Mouse (Mus musculus) MEL (cell line): ENCODE data around the gene Klf9. TPM values are rescaled to one million over a fixed set of nuclear protein-coding genes. Genes with fewer than 3 reads are reported as not detected.

Source experiments
- DNase-seq: peaks from one replicate; pipeline ENCODE4 v3.0.0; 2011; ENCODE audit warnings: low read depth, low spot score
- H3K27ac ChIP-seq: 2 replicates; pipeline ENCODE4 v1.5.1; 2012; ENCODE audit warnings: low read depth, mild to moderate bottlenecking, control low read depth, low read length, moderate library complexity; ENCODE audit not compliant: control insufficient read depth
- H3K27me3 ChIP-seq, 2 experiments: fragments of 150-350 bp in 1 of 2; sonication (generic) in 1 of 2; 2 replicates each; pipeline ENCODE4 v1.6.1; 2012; ENCODE audit warnings: low read length in 2 of 2, mild to moderate bottlenecking in 2 of 2, improper control_type of control experiment in 1 of 2, moderate library complexity in 1 of 2; ENCODE audit not compliant: insufficient read depth in 2 of 2, control insufficient read depth in 1 of 2
- H3K36me3 ChIP-seq, 2 experiments: 2 replicates each; pipeline ENCODE4 v1.6.1; 2012 to 2014; ENCODE audit warnings: low read length in 2 of 2, improper control_type of control experiment in 1 of 2, inconsistent platforms in 1 of 2, mild to moderate bottlenecking in 1 of 2; ENCODE audit not compliant: insufficient read depth in 2 of 2, control insufficient read depth in 1 of 2
- H3K4me1 ChIP-seq, 2 experiments: fragments of 150-350 bp in 1 of 2; sonication (generic) in 1 of 2; 2 replicates each; pipeline ENCODE4 v1.6.1; 2012; ENCODE audit warnings: low read length in 2 of 2, improper control_type of control experiment in 1 of 2, mild to moderate bottlenecking in 1 of 2; ENCODE audit not compliant: insufficient read depth in 2 of 2, control insufficient read depth in 1 of 2
- H3K4me3 ChIP-seq, 2 experiments: fragments of 150-350 bp in 1 of 2; sonication (generic) in 1 of 2; 2 replicates each; pipeline ENCODE4 v1.5.1; 2012; ENCODE audit warnings: low read depth in 2 of 2, low read length in 2 of 2, mild to moderate bottlenecking in 2 of 2, moderate library complexity in 2 of 2, control low read depth in 1 of 2, improper control_type of control experiment in 1 of 2; ENCODE audit not compliant: control insufficient read depth in 1 of 2, insufficient read depth in 1 of 2
- H3K79me2 ChIP-seq: 2 replicates; pipeline ENCODE4 v1.6.1; 2012; ENCODE audit warnings: mild to moderate bottlenecking, low read length, moderate library complexity; ENCODE audit not compliant: control insufficient read depth, poor library complexity, insufficient read depth
- H3K9ac ChIP-seq: 2 replicates; pipeline ENCODE4 v1.6.1; 2012; ENCODE audit warnings: low read depth, mild to moderate bottlenecking, control low read depth, low read length, moderate library complexity; ENCODE audit not compliant: control insufficient read depth, poor library complexity, severe bottlenecking
- H3K9me3 ChIP-seq: fragments of 150-350 bp; sonication (generic); replicated peaks from 2 replicates; pipeline ENCODE4 v1.6.1; 2012; ENCODE audit warnings: mild to moderate bottlenecking, low read length, improper control_type of control experiment, moderate library complexity; ENCODE audit not compliant: insufficient read depth
- BHLHE40 ChIP-seq: IDR thresholded peaks from 2 replicates; pipeline ENCODE4 v1.6.1; 2012; ENCODE audit warnings: low read depth, mild to moderate bottlenecking, inconsistent platforms, low read length, improper control_type of control experiment, borderline replicate concordance
- CHD2 ChIP-seq: IDR thresholded peaks from 2 replicates; pipeline ENCODE4 v1.6.1; 2011; ENCODE audit warnings: low read length, improper control_type of control experiment
- CTCF ChIP-seq, 3 experiments: IDR thresholded peaks in 2 of 3; conservative IDR thresholded peaks in 1 of 3; 2 replicates each; pipeline ENCODE4 v1.5.1; 2011 to 2012; ENCODE audit warnings: low read length in 3 of 3, low read depth in 2 of 3, mild to moderate bottlenecking in 2 of 3, improper control_type of control experiment in 1 of 3, inconsistent platforms in 1 of 3, mixed read lengths in 1 of 3, moderate library complexity in 1 of 3; ENCODE audit not compliant: control insufficient read depth in 1 of 3, insufficient read depth in 1 of 3, poor library complexity in 1 of 3, severe bottlenecking in 1 of 3
- E2F4 ChIP-seq: IDR thresholded peaks from 2 replicates; pipeline ENCODE4 v1.6.1; 2011; ENCODE audit warnings: low read depth, low read length, improper control_type of control experiment, borderline replicate concordance
- ELF1 ChIP-seq: IDR thresholded peaks from 2 replicates; pipeline ENCODE4 v1.6.1; 2014; ENCODE audit warnings: low read depth, mild to moderate bottlenecking, inconsistent platforms, low read length, improper control_type of control experiment, moderate library complexity
- ETS1 ChIP-seq: IDR thresholded peaks from 2 replicates; pipeline ENCODE4 v1.6.1; 2012; ENCODE audit warnings: low read depth, mild to moderate bottlenecking, inconsistent platforms, low read length, improper control_type of control experiment, moderate library complexity
- MEF2A ChIP-seq: IDR thresholded peaks from 2 replicates; pipeline ENCODE4 v1.6.1; 2014; ENCODE audit warnings: low read depth, mild to moderate bottlenecking, inconsistent platforms, low read length, improper control_type of control experiment; ENCODE audit not compliant: poor library complexity, insufficient replicate concordance, severe bottlenecking; ENCODE audit errors: extremely low read depth
- MXI1 ChIP-seq: IDR thresholded peaks from 2 replicates; pipeline ENCODE4 v1.6.1; 2011; ENCODE audit warnings: mild to moderate bottlenecking, low read depth, low read length, improper control_type of control experiment
- MYC ChIP-seq: IDR thresholded peaks from 2 replicates; pipeline ENCODE4 v1.6.1; 2011; ENCODE audit warnings: low read depth, mild to moderate bottlenecking, low read length, improper control_type of control experiment, moderate library complexity
- NELFE ChIP-seq: IDR thresholded peaks from 2 replicates; pipeline ENCODE4 v1.6.1; 2011; ENCODE audit warnings: low read depth, low read length, improper control_type of control experiment
- NRF1 ChIP-seq: IDR thresholded peaks from 2 replicates; pipeline ENCODE4 v1.6.1; 2014; ENCODE audit warnings: low read depth, mild to moderate bottlenecking, inconsistent platforms, low read length, improper control_type of control experiment, moderate library complexity; ENCODE audit not compliant: poor library complexity, insufficient read depth, severe bottlenecking
- SIN3A ChIP-seq: IDR thresholded peaks from 2 replicates; pipeline ENCODE4 v1.6.1; 2012; ENCODE audit warnings: low read length, improper control_type of control experiment, inconsistent platforms
- SMC3 ChIP-seq: IDR thresholded peaks from 2 replicates; pipeline ENCODE4 v1.6.1; 2011; ENCODE audit warnings: low read depth, low read length, improper control_type of control experiment
- TBP ChIP-seq: IDR thresholded peaks from 2 replicates; pipeline ENCODE4 v1.8.0; 2011; ENCODE audit warnings: low read depth, low read length, improper control_type of control experiment
- UBTF ChIP-seq: IDR thresholded peaks from 2 replicates; pipeline ENCODE4 v1.6.1; 2012; ENCODE audit warnings: low read depth, mild to moderate bottlenecking, inconsistent platforms, low read length, improper control_type of control experiment, moderate library complexity, borderline replicate concordance; ENCODE audit not compliant: insufficient read depth
- USF1 ChIP-seq: IDR thresholded peaks from 2 replicates; pipeline ENCODE4 v1.6.1; 2014; ENCODE audit warnings: low read depth, mild to moderate bottlenecking, inconsistent platforms, low read length, improper control_type of control experiment, moderate library complexity
- ZC3H11A ChIP-seq: IDR thresholded peaks from 2 replicates; pipeline ENCODE4 v1.6.1; 2012; ENCODE audit warnings: low read depth, mild to moderate bottlenecking, inconsistent platforms, low read length, improper control_type of control experiment
- ZMIZ1 ChIP-seq: IDR thresholded peaks from 2 replicates; pipeline ENCODE4 v1.6.1; 2012; ENCODE audit warnings: low read depth, mild to moderate bottlenecking, inconsistent platforms, low read length, improper control_type of control experiment, moderate library complexity
- polyA plus RNA-seq, 2 experiments: library from polyadenylated mRNA; stranded (reverse) in 1 of 2; unstranded in 1 of 2; fragments of >175 nt in 1 of 2; fragments of >200 nt in 1 of 2; gene quantifications; 2 replicates each; pipeline versions ENCODE4 v1.2.1 to v1.2.4; 2012; ENCODE audit warnings: low replicate concordance in 2 of 2, low read depth in 1 of 2; ENCODE audit not compliant: insufficient read length in 2 of 2, insufficient read depth in 1 of 2, missing spikeins in 1 of 2
- total RNA-seq: library from RNA; depleted of rRNA; stranded (reverse); fragments of 300-350 nt; gene quantifications from 2 replicates; pipeline ENCODE4 v1.2.3, GENCODE M21; 2012

Gene Klf9
- total and polyA plus RNA-seq, 3 experiments, result 0.01 TPM; not detected in 2

GRCm38 (mm10) chr19:23153606-23154127 lies 12.6 kb downstream of the Klf9 start:
- Histone ChIP-seq H3K4me3 (no peak overlapping the region), H3K27me3 (no peaks in the 10 kb centered on the region), H3K36me3 (no peaks in the 10 kb centered on the region), H3K9ac (no peak overlapping the region), H3K9me3 (no peaks in the 10 kb centered on the region), H3K79me2 (no peaks in the 10 kb centered on the region), H3K4me1 (no peaks in the 10 kb centered on the region), H3K27ac (no peak overlapping the region)
- DNase-seq, result no peak
- no peak for TF ChIP-seq ZMIZ1
- no peak for TF ChIP-seq ETS1
- TF ChIP-seq SIN3A, result no peak
- no peak for TF ChIP-seq CTCF (IDR thresholded peaks at IDR 0.05 in 2 of 3, conservative IDR thresholded peaks at IDR 0.05 in 1 of 3; ENCODE audit: control insufficient read depth in 1 of 3, insufficient read depth in 1 of 3, low read depth in 2 of 3, low read length in 3 of 3, poor library complexity in 1 of 3, severe bottlenecking in 1 of 3)
- no peak for TF ChIP-seq MYC
- no peak for TF ChIP-seq CHD2
- no peak for TF ChIP-seq ELF1

- no peak for DNase-seq
- no peak overlapping the region for H3K9ac ChIP-seq
- H3K27me3 ChIP-seq, result no peaks in the 10 kb centered on the region
- no peaks in the 10 kb centered on the region for H3K9me3 ChIP-seq
- no peaks in the 10 kb centered on the region for H3K4me1 ChIP-seq
- TF ChIP-seq UBTF, result no peak
- TF ChIP-seq MXI1, result no peak
- no peak for TF ChIP-seq TBP
- TF ChIP-seq USF1, result no peak
- no peak for TF ChIP-seq BHLHE40
- TF ChIP-seq ZC3H11A, result no peak
- TF ChIP-seq SMC3, result no peak
- no peak overlapping the region for H3K27ac ChIP-seq
- H3K36me3 ChIP-seq, result no peaks in the 10 kb centered on the region
- no peak overlapping the region for H3K4me3 ChIP-seq
- no peaks in the 10 kb centered on the region for H3K79me2 ChIP-seq
Measured at GRCm38 (mm10) chr19:23159780-23160395, 18.9 kb downstream of the Klf9 start.

- Histone ChIP-seq H3K9ac (no peak overlapping the region), H3K36me3 (no peaks in the 10 kb centered on the region), H3K9me3 (no peaks in the 10 kb centered on the region), H3K4me1 (no peaks in the 10 kb centered on the region), H3K79me2 (no peaks in the 10 kb centered on the region), H3K27ac (no peak overlapping the region), H3K4me3 (no peak overlapping the region), H3K27me3 (no peaks in the 10 kb centered on the region)
- DNase-seq, result no peak
- no peak for TF ChIP-seq E2F4
- TF ChIP-seq SMC3, result no peak
- no peak for TF ChIP-seq SIN3A
- TF ChIP-seq NELFE, result no peak
- no peak for TF ChIP-seq MEF2A
- no peak for TF ChIP-seq NRF1
- TF ChIP-seq CTCF (IDR thresholded peaks at IDR 0.05 in 2 of 3, conservative IDR thresholded peaks at IDR 0.05 in 1 of 3; ENCODE audit: control insufficient read depth in 1 of 3, insufficient read depth in 1 of 3, low read depth in 2 of 3, low read length in 3 of 3, poor library complexity in 1 of 3, severe bottlenecking in 1 of 3), result no peak
- TF ChIP-seq ELF1, result no peak
- TF ChIP-seq ETS1, result no peak
Measured at GRCm38 (mm10) chr19:23162387-23162809, 21.4 kb downstream of the Klf9 start.
